Mouse (Mus musculus) midbrain, postnatal 0 days (tissue): Measurements from ENCODE around the gene Foxj2. TPM values are rescaled to one million over a fixed set of nuclear protein-coding genes. Genes with fewer than 3 reads are reported as not detected.

Source experiments
- ATAC-seq: fragments of 200-750 bp; cut with Nextera tagmentation; 2 replicates; pipeline ENCODE4 v1.8.0; 2017; ENCODE audit warnings: moderate number of reproducible peaks, mild to moderate bottlenecking, moderate TSS enrichment, moderate library complexity; ENCODE audit not compliant: low FRiP score
- DNase-seq: peaks from one replicate; pipeline ENCODE4 v3.0.0-alpha.2; 2015; ENCODE audit warnings: low spot score
- H3K27ac ChIP-seq: fragments of 300-500 bp; sonication (generic); 2 replicates; pipeline ENCODE4 v1.5.1; 2014; ENCODE audit warnings: low read depth, mild to moderate bottlenecking, low read length, mixed read lengths
- H3K27me3 ChIP-seq: fragments of 300-500 bp; sonication (generic); 2 replicates; pipeline ENCODE4 v1.6.1; 2014; ENCODE audit warnings: low read length, control low read depth, mixed read lengths; ENCODE audit not compliant: insufficient read depth
- H3K36me3 ChIP-seq: fragments of 300-500 bp; sonication (generic); 2 replicates; pipeline ENCODE4 v1.6.1; 2014; ENCODE audit warnings: low read length, control low read depth, mixed read lengths; ENCODE audit not compliant: insufficient read depth
- H3K4me1 ChIP-seq: fragments of 300-500 bp; sonication (generic); 2 replicates; pipeline ENCODE4 v1.6.1; 2014; ENCODE audit warnings: mild to moderate bottlenecking, control low read depth, antibody characterized with exemption, low read length, mixed read lengths; ENCODE audit not compliant: insufficient read depth
- H3K4me2 ChIP-seq: fragments of 300-500 bp; sonication (generic); 2 replicates; pipeline ENCODE4 v1.6.1; 2014; ENCODE audit warnings: low read depth, mild to moderate bottlenecking, low read length, mixed read lengths; ENCODE audit not compliant: poor library complexity, severe bottlenecking
- H3K4me3 ChIP-seq: fragments of 300-500 bp; sonication (generic); 2 replicates; pipeline ENCODE4 v1.5.1; 2014; ENCODE audit warnings: low read depth, mild to moderate bottlenecking, low read length, moderate library complexity
- H3K9ac ChIP-seq: fragments of 300-500 bp; sonication (generic); replicated peaks from 2 replicates; pipeline ENCODE4 v1.6.1; 2014; ENCODE audit warnings: mild to moderate bottlenecking, low read length, moderate library complexity, mixed read lengths; ENCODE audit not compliant: poor library complexity, severe bottlenecking
- H3K9me3 ChIP-seq: fragments of 300-500 bp; sonication (generic); 2 replicates; pipeline ENCODE4 v1.6.1; 2016; ENCODE audit warnings: low read length, control low read depth
- CTCF ChIP-seq: IDR thresholded peaks from 2 replicates; pipeline ENCODE4 v1.5.1; 2016; ENCODE audit warnings: antibody characterized with exemption, mild to moderate bottlenecking
- WGBS: fragments of 180-500 bp; shearing (Covaris S2); extraction: QIAGEN DNeasy Blood & Tissue Kit; methylation state at CpG from one replicate; pipeline ENCODE4 v1.1.7; 2014; 5-methylcytosine and 5-hydroxymethylcytosine counted together
- polyA plus RNA-seq: library from polyadenylated mRNA; unstranded; fragments of >200 nt; fragmentation: Nextera tagmentation; extraction: Ambion mirVana; gene quantifications from 2 replicates; pipeline ENCODE4 v1.2.1, GENCODE M21; 2015
- total RNA-seq: library from RNA; depleted of rRNA; stranded (reverse); fragments of >200 nt; gene quantifications from 2 replicates; pipeline ENCODE4 v1.2.3, GENCODE M21; 2014

Foxj2 gene
- total and polyA plus RNA-seq, 2 experiments from 2014 or later: 8.8 to 27.2 TPM

DNA sequence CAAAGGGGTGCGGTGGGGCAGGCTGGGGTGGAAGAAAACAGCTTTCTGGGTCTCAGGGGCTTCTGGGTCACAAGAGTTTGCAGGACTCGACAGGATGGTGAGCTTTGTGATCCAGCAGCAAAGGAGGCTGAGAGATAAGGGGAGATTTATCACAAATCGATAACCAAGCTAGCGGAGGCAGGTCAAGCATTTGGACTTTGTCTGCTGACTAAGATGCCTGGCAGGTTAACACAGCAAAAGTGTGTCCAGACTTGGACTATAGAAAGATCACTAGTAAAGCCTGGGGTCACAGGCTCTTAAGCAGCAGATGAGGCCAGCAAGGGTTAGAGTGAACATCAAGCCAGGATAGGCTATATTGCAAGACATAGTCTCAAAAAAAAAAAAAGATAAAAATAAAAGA is 38.5 kb upstream of the Foxj2 start:
- H3K27me3 ChIP-seq: no peaks in the 10 kb centered on the region
- no peak for TF ChIP-seq CTCF
- 81% methylated on average over 4 of the region's 4 CpGs for WGBS
- no peaks in the 10 kb centered on the region for H3K4me1 ChIP-seq
- H3K9ac ChIP-seq: no peak overlapping the region
- H3K4me3 ChIP-seq: no peak overlapping the region
- H3K4me2 ChIP-seq: no peak overlapping the region
- DNase-seq: no peak
- no peak for ATAC-seq
- no peak overlapping the region for H3K27ac ChIP-seq
- H3K36me3 ChIP-seq: no peaks in the 10 kb centered on the region
- no peaks in the 10 kb centered on the region for H3K9me3 ChIP-seq

DNA sequence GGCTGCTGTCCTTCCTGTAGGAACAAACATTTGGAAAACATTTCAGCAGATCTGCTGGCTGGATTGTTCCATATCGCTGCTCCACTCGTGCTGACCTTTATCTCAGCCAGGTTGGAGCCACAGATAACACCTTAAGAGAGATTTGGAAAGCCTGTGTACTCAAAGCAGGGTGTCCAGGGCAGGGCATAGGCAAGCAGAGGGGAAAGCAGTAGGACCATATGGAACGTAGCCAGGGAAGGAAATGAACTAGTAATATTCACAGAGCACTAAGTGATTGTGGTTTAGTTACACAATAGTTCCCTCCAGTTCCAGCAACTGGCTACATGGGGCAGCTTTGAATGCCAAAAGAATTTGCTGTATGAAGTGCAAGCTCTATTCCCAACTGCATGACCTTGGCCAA is 37.5 kb upstream of the Foxj2 start:
- Histone ChIP-seq H3K4me1 (no peaks in the 10 kb centered on the region), H3K27ac (no peak overlapping the region), H3K9me3 (no peaks in the 10 kb centered on the region), H3K9ac (no peak overlapping the region), H3K4me2 (no peak overlapping the region), H3K4me3 (no peak overlapping the region), H3K36me3 (no peaks in the 10 kb centered on the region), H3K27me3 (no peaks in the 10 kb centered on the region)
- 80% methylated on average over 3 of the region's 3 CpGs for WGBS
- TF ChIP-seq CTCF: no peak
- DNase-seq (no peak), ATAC-seq (no peak)

DNA sequence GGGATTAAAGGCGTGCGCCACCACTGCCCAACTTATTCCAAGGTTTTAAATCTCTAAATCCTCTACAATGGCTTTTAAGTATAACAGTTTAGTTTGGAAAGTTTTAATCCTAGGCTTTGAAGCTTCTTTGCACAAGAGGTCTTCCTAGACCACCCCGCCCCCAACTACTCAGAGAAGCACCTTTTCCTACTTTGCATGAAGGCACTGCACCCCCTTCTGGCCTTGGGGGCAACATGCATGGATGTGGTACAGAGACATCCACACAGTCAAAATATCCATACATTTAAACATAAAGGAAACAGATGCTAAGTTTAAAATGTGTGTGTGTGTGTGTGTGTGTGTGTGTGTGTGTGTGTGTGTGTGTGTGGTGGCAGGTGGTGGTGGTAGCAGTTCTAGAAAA is 34.8 kb upstream of the Foxj2 start:
- WGBS: 98% methylated on average over 3 of the region's 3 CpGs
- no peaks in the 10 kb centered on the region for H3K4me1 ChIP-seq
- H3K4me3 ChIP-seq: no peak overlapping the region
- H3K9me3 ChIP-seq: no peaks in the 10 kb centered on the region
- no peaks in the 10 kb centered on the region for H3K27me3 ChIP-seq
- no peak for ATAC-seq
- DNase-seq: peak; percentile 32
- H3K27ac ChIP-seq: no peak overlapping the region
- no peaks in the 10 kb centered on the region for H3K36me3 ChIP-seq
- H3K4me2 ChIP-seq: no peak overlapping the region
- no peak overlapping the region for H3K9ac ChIP-seq
- TF ChIP-seq CTCF: peak; percentile 60

DNA sequence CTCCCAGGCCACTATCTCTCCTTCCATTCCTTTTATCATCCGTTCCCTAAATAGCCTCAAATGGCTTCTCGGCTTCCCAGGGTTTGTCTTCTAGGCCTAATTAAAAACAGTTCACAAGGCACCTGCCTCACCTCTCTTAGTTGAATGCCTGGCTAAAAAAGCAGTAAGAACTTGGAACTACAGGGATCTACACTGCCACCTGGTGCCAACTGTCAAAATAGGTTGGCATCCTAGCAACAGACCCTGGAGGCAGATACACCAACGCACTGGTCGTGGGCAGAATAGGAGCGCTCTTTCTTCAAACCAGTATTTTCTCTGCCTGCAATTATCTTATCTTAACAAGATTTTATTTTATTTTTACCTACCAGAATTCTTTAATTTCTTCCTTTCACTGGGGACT is 33.4 kb upstream of the Foxj2 start:
- 28% methylated on average over 5 of the region's 5 CpGs for WGBS
- peak; percentile 88 for DNase-seq
- H3K9me3 ChIP-seq: no peaks in the 10 kb centered on the region
- no peaks in the 10 kb centered on the region for H3K36me3 ChIP-seq
- no peaks in the 10 kb centered on the region for H3K4me1 ChIP-seq
- H3K4me2 ChIP-seq: no peak overlapping the region
- TF ChIP-seq CTCF: peak; percentile 89
- H3K27ac ChIP-seq: no peak overlapping the region
- peak; percentile 74 for ATAC-seq
- no peak overlapping the region for H3K9ac ChIP-seq
- no peaks in the 10 kb centered on the region for H3K27me3 ChIP-seq
- no peak overlapping the region for H3K4me3 ChIP-seq

DNA sequence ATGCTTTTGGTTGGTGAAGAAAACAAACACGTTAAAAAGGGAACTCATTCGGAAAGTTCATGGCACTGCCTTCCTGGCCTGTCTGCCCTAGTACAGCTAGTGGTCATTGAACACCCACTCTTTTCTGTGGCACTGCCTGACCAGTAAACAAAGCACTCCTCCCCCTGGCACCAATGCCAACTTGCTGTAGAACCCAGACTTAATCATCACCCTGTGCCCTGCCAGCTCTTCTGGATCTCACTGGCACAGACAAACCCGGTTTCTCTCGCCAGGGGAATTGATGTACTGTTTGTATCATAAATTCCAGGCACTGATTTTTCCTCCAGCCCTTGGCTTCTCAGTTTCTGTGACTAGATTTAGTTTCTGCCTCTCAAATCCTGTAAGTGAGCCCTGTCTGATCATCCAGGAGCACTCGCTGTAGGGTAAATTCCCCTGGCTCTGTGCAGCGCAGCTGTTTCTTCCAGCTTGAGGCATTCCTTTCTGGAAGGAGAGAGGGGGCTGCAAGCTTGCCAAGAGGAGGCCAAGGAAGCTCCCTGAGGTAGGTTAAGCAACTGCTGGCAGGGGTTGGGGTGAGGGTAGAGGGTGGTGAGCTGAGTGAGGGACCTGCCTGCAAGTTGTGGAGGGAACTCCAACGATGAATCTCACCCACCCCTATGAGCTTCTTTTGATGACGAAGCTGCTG is 24.3 kb upstream of the Foxj2 start:
- H3K4me3 ChIP-seq: no peak overlapping the region
- H3K27ac ChIP-seq: no peak overlapping the region
- H3K9me3 ChIP-seq: no peaks in the 10 kb centered on the region
- peaks cover 5% of the 10 kb centered on the region; the same call in 1 of the 2 replicates for H3K36me3 ChIP-seq
- no peak overlapping the region for H3K4me2 ChIP-seq
- no peaks in the 10 kb centered on the region for H3K27me3 ChIP-seq
- H3K4me1 ChIP-seq: no peaks in the 10 kb centered on the region
- H3K9ac ChIP-seq: no peak overlapping the region
- WGBS: 65% methylated on average over 8 of the region's 8 CpGs
- ATAC-seq: no peak
- TF ChIP-seq CTCF: no peak
- peak; percentile 55 for DNase-seq

GRCm38 (mm10) chr6:122800640-122801300 is 18.9 kb upstream of the Foxj2 start:
- DNase-seq (peak; percentile 14), ATAC-seq (peak; percentile 20)
- Histone ChIP-seq H3K27me3 (no peaks in the 10 kb centered on the region), H3K4me1 (no peaks in the 10 kb centered on the region), H3K9ac (peak overlapping the region; percentile 74), H3K4me3 (peak overlapping the region; percentile 63), H3K27ac (peak overlapping the region; percentile 85), H3K36me3 (peaks cover 3% of the 10 kb centered on the region; the same call in 1 of the 2 replicates), H3K4me2 (peak overlapping the region; percentile 84), H3K9me3 (no peaks in the 10 kb centered on the region)
- 31% methylated on average over 10 of the region's 10 CpGs for WGBS
- no peak for TF ChIP-seq CTCF
